Mouse (Mus musculus): ENCODE measurements around the gene Nmnat1. TPM values are rescaled to one million over a fixed set of nuclear protein-coding genes. Genes with fewer than 3 reads are reported as not detected.

The Nmnat1 gene
- polyA plus RNA-seq, 1 experiment, result 11.2 TPM

- Histone ChIP-seq H3K27ac (ENCODE audit: insufficient read depth, low read length) (no peak overlapping the region), H3K27me3 (ENCODE audit: control insufficient read depth, insufficient read depth, low read length) (no peaks in the 10 kb centered on the region), H3K4me1 (ENCODE audit: control insufficient read depth, insufficient read depth, low read length) (peaks cover 15% of the 10 kb centered on the region), H3K4me3 (replicated peaks; ENCODE audit: insufficient read depth, low read depth, low read length) (no peak overlapping the region)
- no peak for TF ChIP-seq POLR2A (IDR thresholded peaks at IDR 0.05; ENCODE audit: borderline replicate concordance, insufficient read depth, low read length)
- no peak for TF ChIP-seq CTCF (IDR thresholded peaks at IDR 0.05; ENCODE audit: borderline replicate concordance, insufficient read depth, low read depth, low read length)
- WGBS, result 64% methylated on average over 10 of the region's 10 CpGs
- no peak for DNase-seq
Measured at GRCm38 (mm10) chr4:149521258-149521657, 36.3 kb upstream of the Nmnat1 start.

DNA sequence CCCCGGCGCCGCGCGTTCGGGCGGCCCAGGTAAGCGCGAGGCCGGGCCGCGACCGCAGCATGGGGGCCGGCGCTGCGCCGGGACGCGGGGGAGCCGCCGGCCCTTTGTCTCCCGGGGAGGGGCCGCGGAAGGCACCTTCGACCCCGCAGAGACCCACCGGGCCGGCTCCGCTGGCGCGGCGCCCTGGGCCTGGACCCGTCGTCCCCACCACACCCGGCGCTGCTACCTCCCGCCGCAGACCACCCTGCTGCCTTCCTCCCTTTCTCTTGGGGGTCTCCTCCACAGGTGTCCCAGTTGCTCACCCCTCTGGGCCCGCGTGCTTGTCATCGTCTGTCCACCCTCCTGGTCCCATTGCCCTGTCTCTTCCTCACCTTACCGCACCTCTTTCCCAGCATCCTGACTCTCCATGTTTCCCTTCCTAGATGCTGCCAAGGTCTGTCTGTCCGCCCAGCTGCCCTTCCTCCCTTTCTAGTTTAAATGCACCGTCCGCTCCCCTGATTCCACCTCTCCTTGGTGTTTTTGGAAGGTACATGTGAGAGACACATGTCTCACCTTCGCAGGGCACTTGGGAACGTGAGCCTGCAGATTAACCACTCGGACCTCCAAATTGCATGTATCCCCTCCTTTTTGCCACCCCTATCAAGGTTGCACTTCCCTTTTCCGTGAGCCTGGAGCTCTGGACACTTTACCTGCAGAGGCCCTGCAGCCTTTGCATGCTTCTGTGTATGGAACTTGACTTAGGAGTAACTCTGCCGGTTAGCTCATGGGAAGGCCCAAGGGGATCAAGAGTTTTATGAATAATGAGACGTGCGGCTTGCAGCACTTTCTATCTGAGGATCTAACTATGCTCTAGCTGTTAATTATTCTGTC, 33.6 kb upstream of the Nmnat1 start:
- no peak overlapping the region for H3K27ac ChIP-seq (ENCODE audit: insufficient read depth, low read length)
- peak in 1 of 2 experiments; percentile 47 for DNase-seq
- TF ChIP-seq POLR2A (IDR thresholded peaks at IDR 0.05; ENCODE audit: borderline replicate concordance, insufficient read depth, low read length) (no peak), CTCF (IDR thresholded peaks at IDR 0.05; ENCODE audit: borderline replicate concordance, insufficient read depth, low read depth, low read length) (no peak)
- 4% methylated on average over 42 of the region's 52 CpGs for WGBS
- no peaks in the 10 kb centered on the region for H3K27me3 ChIP-seq (ENCODE audit: control insufficient read depth, insufficient read depth, low read length)
- peak overlapping the region; percentile 100 for H3K4me3 ChIP-seq (replicated peaks; ENCODE audit: insufficient read depth, low read depth, low read length)
- H3K4me1 ChIP-seq (ENCODE audit: control insufficient read depth, insufficient read depth, low read length), result peaks cover 12% of the 10 kb centered on the region

DNA sequence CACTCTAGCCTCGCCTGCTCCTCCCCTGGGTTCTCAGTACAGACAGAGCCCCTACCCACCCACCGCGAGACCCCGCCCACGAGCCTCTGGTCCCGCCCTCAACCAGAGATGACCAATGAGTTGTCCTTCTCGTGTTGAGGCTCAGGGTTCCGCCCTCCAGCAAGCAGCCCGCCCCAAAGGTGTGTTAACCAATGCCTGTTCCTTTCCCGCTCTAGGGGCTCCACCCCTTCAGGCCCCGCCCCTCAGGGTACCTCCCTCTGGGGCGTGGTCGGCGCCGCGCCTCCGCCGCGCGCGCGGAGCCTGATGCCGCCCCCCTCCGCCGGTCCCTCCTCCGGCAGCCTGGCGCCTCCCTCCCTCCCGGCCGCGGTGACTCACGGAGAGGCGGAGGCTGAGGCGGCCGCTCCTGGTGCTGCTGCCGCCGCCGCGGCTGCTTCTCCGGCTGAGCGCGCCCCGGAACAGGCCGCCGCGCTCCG, 32.9 kb upstream of the Nmnat1 start, which contains the start of gene Ctnnbip1:
Gene Ctnnbip1, plus strand, starts transcription at position 369 of the 473 bp plus-strand sequence.
- Histone ChIP-seq H3K27ac (ENCODE audit: insufficient read depth, low read length) (no peak within 1 kb of the TSS), H3K4me3 (replicated peaks; ENCODE audit: insufficient read depth, low read depth, low read length) (peak within 1 kb of the TSS; percentile 100), H3K27me3 (ENCODE audit: control insufficient read depth, insufficient read depth, low read length) (no peaks in the 10 kb centered on the region), H3K4me1 (ENCODE audit: control insufficient read depth, insufficient read depth, low read length) (peaks cover 10% of the 10 kb centered on the region)
- under 1% methylated on average over 43 of the region's 46 CpGs for WGBS
- TF ChIP-seq CTCF (IDR thresholded peaks at IDR 0.05; ENCODE audit: borderline replicate concordance, insufficient read depth, low read depth, low read length) (no peak), POLR2A (IDR thresholded peaks at IDR 0.05; ENCODE audit: borderline replicate concordance, insufficient read depth, low read length) (0 out of 2 replicates have a peak, but pooled peaks have one; percentile 36)
- peak; percentile 95 to 98 for DNase-seq

- no peak for DNase-seq
- 88% methylated on average over 5 of the region's 5 CpGs for WGBS
- Histone ChIP-seq H3K4me3 (replicated peaks; ENCODE audit: insufficient read depth, low read depth, low read length) (no peak overlapping the region), H3K4me1 (ENCODE audit: control insufficient read depth, insufficient read depth, low read length) (peaks cover 6% of the 10 kb centered on the region), H3K27ac (ENCODE audit: insufficient read depth, low read length) (no peak overlapping the region), H3K27me3 (ENCODE audit: control insufficient read depth, insufficient read depth, low read length) (no peaks in the 10 kb centered on the region)
- no peak for TF ChIP-seq CTCF (IDR thresholded peaks at IDR 0.05; ENCODE audit: borderline replicate concordance, insufficient read depth, low read depth, low read length)
- no peak for TF ChIP-seq POLR2A (IDR thresholded peaks at IDR 0.05; ENCODE audit: borderline replicate concordance, insufficient read depth, low read length)
Measured at GRCm38 (mm10) chr4:149515706-149516105, 30.7 kb upstream of the Nmnat1 start.

- no peak for DNase-seq
- TF ChIP-seq POLR2A (IDR thresholded peaks at IDR 0.05; ENCODE audit: borderline replicate concordance, insufficient read depth, low read length) (no peak), CTCF (IDR thresholded peaks at IDR 0.05; ENCODE audit: borderline replicate concordance, insufficient read depth, low read depth, low read length) (no peak)
- no peaks in the 10 kb centered on the region for H3K4me1 ChIP-seq (ENCODE audit: control insufficient read depth, insufficient read depth, low read length)
Measured at GRCm38 (mm10) chr4:149512072-149512471, 27.1 kb upstream of the Nmnat1 start.

DNA sequence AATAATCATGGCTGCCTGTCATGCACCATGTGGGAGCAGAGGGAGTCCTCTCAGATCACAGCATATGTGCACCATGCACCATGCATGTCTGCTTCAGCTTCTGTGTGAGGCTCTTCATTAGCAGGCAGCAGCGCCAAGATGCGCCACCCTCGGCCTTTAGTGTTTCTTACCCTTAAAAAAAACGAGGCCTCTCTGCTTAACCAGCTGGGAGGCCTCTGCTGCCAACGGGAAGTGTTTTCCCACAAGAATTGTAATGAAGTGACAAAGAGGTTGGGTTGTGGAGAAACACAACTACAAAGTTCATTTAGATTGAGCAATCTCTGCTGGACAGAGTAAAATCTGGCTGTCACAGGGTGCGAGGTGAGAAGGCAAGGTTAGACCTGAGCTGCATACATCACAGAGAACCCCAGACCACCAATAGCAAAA, 26.2 kb upstream of the Nmnat1 start:
- Histone ChIP-seq H3K4me1 (ENCODE audit: control insufficient read depth, insufficient read depth, low read length) (no peaks in the 10 kb centered on the region), H3K4me3 (replicated peaks; ENCODE audit: insufficient read depth, low read depth, low read length) (no peak overlapping the region), H3K27me3 (ENCODE audit: control insufficient read depth, insufficient read depth, low read length) (no peaks in the 10 kb centered on the region), H3K27ac (ENCODE audit: insufficient read depth, low read length) (no peak overlapping the region)
- 22% methylated on average over 6 of the region's 6 CpGs for WGBS
- DNase-seq, result no peak
- TF ChIP-seq CTCF (IDR thresholded peaks at IDR 0.05; ENCODE audit: borderline replicate concordance, insufficient read depth, low read depth, low read length) (no peak), POLR2A (IDR thresholded peaks at IDR 0.05; ENCODE audit: borderline replicate concordance, insufficient read depth, low read length) (no peak)

More at GRCm38 (mm10) chr4:149512072-149512471, 27.1 kb upstream of the Nmnat1 start:
- no peak overlapping the region for H3K27ac ChIP-seq (ENCODE audit: insufficient read depth, low read length)
- WGBS, result 79% methylated on average over 7 of the region's 7 CpGs
- no peaks in the 10 kb centered on the region for H3K27me3 ChIP-seq (ENCODE audit: control insufficient read depth, insufficient read depth, low read length)
- H3K4me3 ChIP-seq (replicated peaks; ENCODE audit: insufficient read depth, low read depth, low read length), result no peak overlapping the region

DNA sequence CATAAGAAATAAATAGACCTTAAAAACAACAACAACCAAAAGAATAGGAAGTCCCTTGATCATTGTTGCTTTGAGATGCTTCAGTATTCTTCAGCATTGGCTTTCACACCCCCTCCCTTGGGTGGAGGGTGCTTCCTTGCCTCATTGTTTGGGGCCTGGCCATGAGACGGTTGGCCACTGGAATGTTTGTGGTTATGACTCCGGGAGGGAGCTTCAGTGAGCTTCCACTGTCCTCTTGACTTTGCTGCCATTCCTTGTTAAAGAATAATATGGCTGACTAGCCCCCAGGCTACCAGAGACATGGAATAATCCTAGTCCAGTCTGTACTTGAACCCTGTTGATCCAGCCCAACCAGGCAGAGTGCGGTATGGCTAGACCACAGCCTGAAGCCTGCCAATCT, 21.9 kb upstream of the Nmnat1 start:
- no peak for DNase-seq
- Histone ChIP-seq H3K27me3 (ENCODE audit: control insufficient read depth, insufficient read depth, low read length) (no peaks in the 10 kb centered on the region), H3K4me3 (replicated peaks; ENCODE audit: insufficient read depth, low read depth, low read length) (no peak overlapping the region), H3K27ac (ENCODE audit: insufficient read depth, low read length) (no peak overlapping the region), H3K4me1 (ENCODE audit: control insufficient read depth, insufficient read depth, low read length) (no peaks in the 10 kb centered on the region)
- TF ChIP-seq CTCF (IDR thresholded peaks at IDR 0.05; ENCODE audit: borderline replicate concordance, insufficient read depth, low read depth, low read length), result no peak
- TF ChIP-seq POLR2A (IDR thresholded peaks at IDR 0.05; ENCODE audit: borderline replicate concordance, insufficient read depth, low read length), result no peak
- 72% methylated on average over 3 of the region's 3 CpGs for WGBS
